Mouse (Mus musculus) left cerebral cortex, adult 9 months (tissue): ENCODE measurements around the gene Tmem199.
A peak's percentile ranks its signal among the peaks of the same experiment; 100 is the strongest.
"Not testable (repeated sequence)": the region's sequence is repeated elsewhere in the genome, so short reads cannot be mapped to it uniquely, and the experiment has no call there.

ENCODE experiments used
- DNase-seq, 2 experiments: peaks; one replicate each; pipeline ENCODE4 v3.0.0; 2022; ENCODE audit warnings: low spot score in 2 of 2

Tmem199 gene

DNA sequence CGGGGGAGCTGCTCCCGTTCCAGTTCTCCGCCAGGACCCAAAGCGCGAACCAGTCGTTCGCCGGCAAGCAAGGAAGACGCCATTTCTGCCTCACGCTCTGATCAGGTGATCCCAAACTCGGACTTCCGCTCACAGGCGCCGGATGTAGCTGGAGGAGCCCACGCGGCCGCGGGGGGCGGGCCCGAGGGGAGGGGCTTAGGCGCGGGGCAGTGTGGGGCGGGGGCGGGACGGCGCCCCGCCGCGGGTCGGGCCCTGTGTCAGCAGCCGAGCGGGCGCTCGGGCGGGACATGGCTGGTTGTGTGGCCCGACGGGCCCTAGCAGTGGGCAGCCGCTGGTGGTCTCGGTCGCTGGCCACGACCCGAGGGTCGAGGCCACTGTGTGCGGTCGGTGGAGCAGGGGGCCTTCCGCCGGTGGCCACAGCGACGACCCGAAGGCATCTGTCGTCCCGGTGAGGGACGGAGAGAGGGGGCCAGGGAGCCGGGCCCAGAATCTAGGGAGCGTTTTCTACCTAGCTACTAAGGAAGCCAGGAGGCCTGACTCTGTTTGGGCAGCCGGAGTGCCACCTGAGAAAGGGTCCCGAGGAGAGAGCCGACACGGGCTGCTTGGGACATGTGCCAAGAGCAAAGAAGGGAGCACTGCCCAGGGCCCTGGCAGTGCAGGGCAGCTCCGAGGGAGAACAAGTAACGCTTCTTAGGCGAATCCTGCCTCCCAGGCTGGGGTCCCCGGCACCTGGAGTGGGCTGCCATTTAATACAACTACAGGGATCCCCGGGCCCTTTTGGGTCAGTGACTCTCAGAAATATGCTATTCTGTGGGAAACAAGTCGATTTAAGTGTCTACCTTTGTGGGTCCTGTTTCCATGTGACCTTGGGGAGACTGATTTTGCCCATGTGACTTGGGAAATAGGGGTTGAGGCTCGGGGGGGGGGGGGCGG, at the start of gene Tmem199, which contains the start of gene Poldip2:
Gene Tmem199 (minus strand): TSS at position 148 of the 933 bp plus-strand sequence.
Gene Poldip2 (plus strand): TSS at position 169 of the 933 bp plus-strand sequence.
- DNase-seq = peak; percentile 73 to 84

DNA sequence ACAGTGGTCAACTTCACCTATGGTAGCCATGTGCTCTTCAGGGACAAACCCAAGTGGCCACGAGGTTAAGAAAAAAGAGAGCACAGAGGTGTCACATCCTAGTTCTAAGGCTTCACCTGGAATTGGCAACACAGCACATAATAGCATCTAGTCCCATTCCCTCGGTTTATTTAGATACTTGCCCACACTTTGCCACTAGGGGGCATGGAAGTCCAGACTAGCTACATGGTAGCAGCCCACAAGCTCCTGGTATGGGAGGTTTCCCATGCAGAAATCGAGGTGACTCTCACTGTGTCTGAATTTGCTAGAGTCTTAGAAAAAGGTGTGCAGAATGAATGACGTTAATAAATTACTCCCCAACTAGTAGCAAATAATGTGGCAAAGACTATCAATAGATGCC, 48.5 kb upstream of the Tmem199 start:
- peak; percentile 43 to 89 for DNase-seq

DNA sequence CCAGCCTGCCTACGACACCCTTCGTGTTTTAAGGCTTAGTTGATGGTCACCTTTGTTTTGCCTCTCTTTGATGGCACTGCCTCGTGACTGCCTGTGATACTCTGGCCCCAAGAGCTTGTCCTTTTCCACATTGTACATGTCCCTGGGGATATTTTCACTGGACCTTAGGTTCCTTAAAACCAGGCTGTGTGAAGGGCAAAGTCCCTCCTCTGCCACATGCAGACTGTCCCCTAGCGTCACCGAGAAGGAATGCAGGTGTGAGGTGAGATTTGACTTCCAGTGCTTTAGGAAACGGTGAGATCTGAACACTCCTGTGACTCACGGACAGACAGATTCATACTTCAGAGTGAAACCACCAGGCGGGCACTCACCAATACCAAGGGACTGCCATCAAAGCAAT, 45.3 kb upstream of the Tmem199 start:
- DNase-seq = no peak

DNA sequence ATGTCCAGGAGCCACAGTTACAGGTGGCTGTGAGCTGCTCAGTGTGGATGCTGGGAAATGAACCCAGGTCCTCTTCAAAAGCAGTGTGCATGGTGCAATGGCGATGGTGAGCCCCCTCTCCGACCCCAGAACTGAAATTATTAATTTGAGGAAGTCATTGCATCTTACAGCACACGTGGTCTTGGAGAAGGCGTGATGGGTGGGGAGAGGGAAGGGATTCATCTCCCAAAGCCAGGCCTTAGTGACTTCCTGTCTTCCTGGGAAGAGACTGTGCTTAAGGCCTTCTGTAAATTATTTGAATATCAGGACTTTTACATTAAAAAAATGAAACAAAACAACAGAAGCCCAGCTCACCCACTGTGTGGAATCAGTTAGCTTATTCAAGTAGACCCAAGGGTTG, 44.1 kb upstream of the Tmem199 start:
- DNase-seq = no peak

DNA sequence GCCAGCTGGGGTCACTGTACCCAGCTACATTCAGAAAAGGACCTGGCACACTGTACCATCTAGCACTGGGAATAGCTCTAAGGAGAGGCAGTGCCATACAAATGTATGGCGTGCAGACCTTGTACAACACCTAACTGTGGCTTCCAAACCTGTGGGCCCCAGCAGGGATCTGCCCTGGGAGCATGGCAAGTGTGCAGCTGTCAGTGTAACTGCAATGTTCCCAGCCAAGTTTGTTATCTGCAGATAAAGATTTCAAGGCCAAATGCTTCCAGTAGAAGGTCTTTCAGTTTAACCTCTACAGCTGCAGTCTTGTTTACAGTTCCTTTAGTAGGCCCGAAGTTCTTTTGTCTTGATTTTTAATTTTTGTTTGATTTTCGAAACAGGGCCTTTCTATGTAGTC, 43.7 kb upstream of the Tmem199 start:
- no peak for DNase-seq

DNA sequence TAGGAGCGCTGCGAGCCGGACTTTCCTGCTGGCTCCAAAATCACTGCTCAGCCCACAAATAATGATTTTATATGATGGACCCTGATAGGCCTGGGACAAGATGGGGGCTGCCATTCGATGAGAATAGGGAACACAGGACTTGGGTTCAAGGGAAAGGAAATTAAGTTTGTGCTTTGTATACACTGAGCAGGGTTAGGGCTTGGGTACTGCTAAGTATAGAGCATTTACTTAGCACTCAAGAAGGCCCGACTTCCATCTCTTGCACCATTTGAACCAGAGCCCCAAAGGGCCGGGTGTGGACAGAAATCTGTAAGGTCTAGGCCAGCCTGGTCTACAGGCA, 39.1 kb upstream of the Tmem199 start:
- DNase-seq = no peak

DNA sequence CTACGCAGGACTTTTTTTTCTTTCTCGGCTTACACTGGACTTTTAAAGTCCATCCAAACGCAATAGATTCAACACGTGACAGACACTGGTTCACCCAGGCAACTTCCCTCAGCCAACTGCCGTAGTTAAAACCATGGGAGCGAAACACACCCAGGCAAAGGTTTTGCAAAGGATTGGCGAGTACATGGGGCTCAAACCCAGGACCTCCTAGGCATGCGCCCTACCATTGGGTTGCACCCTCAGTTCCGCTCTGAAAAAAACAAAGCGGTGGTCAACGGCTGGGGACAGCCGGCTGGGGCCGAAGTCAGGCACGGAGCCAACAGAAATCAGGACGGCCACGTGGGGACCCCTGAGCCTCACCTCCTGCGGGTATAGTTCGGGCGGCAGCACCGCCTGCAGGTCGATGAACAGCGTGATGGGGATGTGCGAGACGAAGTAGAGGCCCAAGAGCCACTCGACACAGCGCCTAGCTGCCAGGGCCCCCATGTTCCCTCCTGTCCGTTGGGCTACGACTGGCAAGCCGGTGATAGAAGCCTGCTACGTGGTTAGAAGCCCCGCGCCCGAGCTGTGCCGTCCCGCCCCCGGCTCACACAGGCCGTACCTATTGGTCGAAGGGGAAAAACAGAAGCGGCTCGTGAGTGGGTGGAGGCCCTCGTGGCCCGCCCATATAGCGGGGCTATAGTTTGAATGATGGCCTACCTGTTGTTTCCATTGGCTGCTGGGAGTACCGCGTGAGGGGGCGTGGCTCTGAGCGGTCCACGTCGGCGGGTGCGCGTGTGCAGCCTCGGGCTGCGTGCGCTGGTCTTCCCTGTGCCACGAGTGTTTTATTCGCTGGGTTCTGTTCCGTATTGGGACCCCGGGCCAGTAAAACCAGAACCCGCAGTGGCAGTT, 38.4 kb upstream of the Tmem199 start, which contains the start of gene Tmem97:
Gene Tmem97 (minus strand): TSS at position 610 of the 891 bp plus-strand sequence.
- DNase-seq = peak; percentile 92 to 98

DNA sequence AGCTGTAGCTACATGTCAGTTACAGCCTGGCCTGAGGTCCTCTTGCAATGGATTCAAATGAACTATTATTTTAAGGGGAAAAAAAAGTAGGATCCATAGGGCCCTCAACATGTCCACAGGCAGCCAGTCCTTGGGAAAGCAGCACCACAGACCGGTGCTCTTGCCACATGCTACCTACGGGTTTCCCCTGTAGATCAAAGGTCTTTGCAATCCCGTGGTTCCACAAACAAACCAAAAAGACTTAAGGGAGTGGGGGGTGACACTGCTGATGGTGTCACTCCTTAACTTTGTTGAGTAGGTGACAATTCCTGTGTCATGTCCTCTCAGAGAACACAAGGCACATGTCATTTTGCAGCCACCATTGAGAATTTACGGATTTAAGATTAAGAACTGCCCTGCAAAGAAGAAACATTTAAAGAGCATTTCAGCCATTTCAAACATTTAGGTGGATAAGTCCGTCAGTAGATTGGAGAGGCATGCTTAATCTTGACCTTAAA, 37.6 kb upstream of the Tmem199 start:
- no peak for DNase-seq

DNA sequence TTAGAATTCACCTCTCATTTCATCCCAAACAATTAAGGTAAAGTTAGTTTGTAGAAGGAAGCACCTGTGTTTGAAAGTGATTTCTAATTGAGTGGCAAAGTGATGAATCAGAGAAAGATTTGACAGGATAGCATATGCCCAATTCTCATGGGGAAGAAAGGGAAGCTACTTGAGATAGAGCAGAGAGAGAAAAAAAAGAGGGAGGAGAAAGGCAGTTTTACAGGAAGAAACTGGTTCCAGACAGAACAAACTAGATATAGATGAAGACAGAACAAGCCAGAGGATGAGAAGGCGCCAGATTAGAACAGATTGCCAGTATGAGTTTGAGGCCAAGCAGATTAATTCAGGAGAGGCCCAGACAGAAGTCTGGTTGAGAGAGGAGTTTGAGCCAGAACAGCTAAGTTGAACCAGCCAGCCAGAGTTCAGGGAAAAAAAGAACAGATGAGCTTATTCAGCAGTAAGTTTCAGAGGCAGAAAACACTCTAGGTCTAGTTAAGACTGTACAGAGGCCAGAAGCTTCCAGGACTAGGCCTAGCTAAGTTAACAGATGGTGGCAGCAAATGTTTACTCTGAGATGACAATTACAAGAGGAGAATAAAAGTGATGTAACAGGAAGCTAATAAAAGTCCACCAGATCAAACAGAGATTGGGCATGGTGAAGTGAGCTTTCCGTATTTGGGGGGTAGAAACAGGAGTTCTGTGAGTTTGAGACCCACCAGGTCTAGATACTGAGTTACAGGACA, 35.9 kb upstream of the Tmem199 start:
- no peak for DNase-seq

DNA sequence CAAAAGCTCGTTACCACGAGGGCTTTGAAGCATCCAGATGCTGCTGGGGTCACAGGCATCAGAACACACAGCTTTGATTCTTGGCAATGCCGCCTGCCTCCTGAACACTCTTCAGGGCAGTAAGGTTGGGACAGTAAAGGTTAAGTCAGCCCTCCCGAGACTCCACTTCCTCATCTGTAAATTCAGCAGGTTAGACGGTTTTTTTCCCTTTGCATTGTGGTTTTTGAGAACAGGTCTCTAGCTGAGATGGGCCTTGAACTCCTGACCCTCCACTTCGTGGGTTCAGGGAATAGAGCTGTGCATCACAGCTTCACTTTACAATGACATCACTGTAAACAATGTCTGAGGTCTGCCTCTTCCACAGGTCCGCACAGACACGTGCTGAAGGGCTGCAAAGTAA, 33.2 kb upstream of the Tmem199 start:
- DNase-seq = no peak

DNA sequence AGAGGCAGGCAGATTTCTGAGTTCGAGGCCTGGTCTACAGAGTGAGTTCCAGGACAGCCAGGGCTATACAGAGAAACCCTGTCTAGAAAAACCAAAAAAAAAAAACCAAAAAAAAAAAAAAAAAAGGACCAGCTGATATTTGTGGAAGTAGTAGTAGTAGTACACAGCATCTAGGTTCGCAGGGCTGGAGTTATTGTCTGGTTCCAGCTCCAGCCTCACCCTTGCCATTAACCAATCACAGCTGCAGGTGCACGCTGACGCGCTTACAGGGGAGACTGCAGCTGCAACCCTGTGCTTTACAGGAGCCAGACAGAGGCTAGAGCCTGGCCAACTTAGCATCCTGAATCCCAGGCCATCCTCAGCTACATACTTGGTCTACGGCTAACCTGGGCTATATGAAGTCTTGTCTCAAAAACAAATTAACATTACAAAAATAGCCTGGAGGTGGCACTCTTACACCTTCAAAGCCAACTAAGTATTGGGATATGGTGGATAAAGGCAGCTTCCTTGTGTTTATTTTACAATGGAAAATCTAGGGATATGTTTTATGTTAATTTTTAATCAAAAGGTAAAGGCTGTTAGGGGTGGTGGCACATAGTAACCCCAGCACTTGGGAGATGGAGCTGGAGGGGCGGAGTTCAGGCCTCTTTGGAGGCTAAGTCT, 32.6 kb upstream of the Tmem199 start:
- DNase-seq = no peak

DNA sequence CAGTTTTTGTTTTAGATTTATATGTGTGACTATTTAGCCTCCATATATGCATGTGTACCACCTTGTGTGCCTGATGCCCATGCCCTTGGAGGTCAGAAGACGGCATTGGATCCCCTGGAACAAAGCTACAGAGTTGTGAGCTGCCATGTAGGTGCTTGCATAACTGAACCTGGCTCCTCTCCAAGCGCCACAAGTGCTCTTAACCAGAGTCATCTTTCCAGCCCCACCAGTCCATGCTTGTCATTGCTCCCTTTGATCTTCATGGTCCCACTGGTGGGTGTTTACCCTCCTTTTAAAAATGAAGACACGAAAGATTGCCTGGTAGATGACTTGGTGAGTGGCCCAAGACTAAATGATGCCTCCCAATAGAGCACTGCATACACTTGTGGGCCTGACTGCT, 28.4 kb upstream of the Tmem199 start:
- DNase-seq = no peak

DNA sequence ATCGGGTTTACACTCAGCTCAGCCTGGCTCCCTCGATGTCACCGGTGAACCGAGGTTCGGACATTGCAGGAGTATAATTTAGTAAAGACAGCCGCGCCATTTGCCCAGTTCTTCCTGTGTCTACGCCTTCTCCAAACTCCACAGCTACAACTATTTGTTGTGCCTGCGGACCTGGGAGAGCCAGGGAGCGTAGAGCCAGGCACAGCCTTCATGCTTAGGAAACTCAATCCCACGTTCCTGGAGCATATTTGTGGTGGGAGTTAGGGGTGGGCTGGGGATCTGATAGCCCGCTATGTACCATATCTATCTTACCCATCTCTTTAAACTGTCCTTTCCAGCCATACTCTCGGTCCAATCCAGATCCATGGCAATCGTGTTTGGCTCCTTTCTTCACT, 24.7 kb upstream of the Tmem199 start:
- DNase-seq = no peak

DNA sequence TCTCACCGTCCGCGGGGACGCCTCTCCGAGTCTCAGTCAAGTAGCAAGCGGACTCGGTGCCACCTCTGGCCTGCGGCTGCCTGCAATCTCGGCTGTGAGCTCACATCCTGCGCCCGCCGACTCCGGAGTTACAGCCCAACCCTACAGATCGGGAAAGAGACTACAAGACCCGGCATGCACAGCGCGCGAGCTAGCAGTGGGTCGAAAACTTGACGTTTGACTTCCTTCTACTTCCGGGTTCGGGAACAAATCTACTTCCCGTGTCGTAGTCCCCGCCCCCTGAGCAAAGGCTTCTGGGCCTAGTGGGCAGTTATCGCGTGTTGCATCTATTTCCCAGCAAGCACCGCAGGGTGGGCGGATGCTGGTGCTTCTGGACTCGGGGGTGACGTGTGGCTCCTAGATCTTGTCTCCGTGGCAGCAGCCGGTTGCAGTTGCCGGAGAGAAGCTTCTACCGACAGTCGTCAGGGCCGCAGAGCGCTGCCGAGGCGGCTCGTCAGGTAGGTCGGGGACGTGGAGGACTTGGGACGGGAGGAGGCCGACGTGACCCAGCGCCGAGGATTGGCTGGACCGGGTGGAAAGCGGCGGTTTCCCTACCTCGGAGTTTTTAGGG, 24.2 kb upstream of the Tmem199 start, which contains the start of the genes Tnfaip1 and Ift20:
Gene Tnfaip1 (minus strand): TSS at position 253 of the 610 bp plus-strand sequence.
Gene Ift20 (plus strand): TSS at position 282 of the 610 bp plus-strand sequence.
- peak; percentile 97 to 99 for DNase-seq

DNA sequence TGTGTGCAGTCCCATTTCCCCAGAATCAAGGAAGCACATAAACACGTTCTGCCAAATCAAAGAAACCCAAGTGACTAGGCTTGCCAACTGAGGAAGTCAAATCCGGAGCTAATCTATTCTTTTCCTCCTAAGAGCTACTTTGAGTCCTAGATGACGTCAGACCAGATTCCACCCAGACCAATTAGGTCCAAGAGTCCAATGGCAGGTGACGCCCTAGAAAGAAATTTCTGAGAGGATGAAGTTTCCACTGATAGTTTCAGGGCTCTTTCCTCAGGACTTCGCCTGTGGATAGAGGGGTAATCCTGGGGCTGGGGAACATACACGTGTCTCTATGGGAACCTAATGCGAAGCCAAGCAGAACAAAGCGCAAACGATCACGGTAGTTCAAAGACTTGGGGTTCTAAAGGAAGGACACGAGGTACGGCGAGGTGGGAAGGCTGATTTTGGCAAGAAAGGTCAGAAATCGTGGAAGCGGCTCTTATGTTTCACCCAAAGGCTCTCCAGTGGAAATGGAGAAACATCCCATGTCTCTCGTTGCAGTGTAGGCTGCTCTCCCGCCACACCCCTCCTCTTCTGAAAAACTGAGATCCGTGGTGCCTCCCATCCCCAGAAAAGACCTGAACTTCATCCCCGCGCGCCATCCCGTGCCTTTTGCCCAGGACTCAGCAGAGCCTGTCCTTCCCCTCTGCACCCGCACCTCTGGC, 23.6 kb upstream of the Tmem199 start:
- peak in 1 of 2 experiments; percentile 24 for DNase-seq

DNA sequence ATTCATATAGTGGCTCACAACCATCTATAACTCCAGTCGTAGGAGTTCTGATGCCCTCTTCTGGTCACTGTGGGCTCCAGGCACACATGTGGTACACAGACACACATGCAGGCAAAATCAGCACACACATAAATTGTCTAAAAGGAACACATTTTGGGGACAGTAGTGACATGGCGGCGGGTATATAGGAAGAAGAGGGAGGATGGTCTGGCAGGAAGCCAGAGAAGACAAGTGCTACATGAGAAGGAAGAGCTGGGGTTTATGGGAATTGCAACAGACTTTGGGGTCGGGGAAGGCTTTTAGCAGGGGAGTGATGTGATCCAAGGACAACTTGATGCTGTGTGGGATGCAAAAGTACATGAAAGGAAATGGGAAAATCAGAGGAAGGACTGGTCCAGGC, 22.5 kb upstream of the Tmem199 start:
- no peak for DNase-seq

DNA sequence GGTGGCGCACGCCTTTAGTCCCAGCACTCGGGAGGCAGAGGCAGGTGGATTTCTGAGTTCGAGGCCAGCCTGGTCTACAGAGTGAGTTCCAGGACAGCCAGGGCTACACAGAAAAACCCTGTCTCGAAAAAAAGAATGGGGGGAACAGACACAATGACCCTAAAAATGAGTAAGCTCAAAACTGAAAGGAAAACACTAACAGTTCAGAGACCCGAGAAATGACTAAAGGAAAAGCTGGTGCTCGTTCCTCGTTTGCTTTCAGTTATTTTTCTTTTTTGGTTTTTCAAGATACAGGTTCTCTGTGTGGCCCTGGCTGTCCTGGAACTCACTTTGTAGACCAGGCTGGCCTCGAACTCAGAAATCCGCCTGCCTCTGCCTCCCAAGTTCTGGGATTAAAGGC, 19.5 kb upstream of the Tmem199 start:
- DNase-seq = not testable (repeated sequence)

DNA sequence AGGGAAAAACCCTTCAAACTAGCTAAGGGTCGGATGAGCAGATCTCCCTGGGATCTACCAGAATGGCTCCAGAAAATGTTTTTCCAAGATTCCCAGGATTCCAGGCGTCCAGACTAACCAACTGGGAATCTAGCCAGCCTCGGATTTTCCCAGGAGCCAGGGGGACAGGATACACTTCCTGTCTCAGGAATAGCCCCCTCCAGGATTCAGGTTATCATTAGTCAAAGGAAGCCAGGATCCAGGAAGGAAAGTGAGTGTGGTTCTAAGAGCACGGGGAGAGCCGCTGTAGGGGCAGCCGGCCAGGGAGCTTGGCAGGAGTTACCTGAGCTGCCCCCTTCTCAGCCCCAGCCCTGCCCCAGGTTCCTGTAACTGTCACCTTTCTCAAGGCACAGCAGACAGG, 19.1 kb upstream of the Tmem199 start:
- DNase-seq = no peak

DNA sequence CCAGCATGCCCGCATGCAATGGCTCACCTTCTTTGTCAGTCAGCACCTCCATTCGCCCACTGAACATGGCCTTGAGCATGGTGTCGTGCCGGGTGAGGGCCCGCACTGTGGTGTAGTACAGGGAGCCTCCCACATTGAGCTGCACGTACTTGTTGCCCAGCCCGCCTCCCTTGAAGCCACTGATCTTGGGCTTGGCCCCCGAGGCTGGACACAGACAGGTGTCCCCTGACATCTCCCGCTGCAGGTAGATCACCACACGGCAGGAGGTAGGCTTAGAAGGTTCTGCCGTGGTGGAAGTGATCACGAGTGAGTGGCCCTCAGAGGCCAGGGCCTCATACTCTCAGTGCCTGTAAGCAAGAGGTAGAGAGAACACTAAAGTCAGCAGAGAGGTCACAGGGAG, 18.0 kb upstream of the Tmem199 start:
- DNase-seq = no peak

DNA sequence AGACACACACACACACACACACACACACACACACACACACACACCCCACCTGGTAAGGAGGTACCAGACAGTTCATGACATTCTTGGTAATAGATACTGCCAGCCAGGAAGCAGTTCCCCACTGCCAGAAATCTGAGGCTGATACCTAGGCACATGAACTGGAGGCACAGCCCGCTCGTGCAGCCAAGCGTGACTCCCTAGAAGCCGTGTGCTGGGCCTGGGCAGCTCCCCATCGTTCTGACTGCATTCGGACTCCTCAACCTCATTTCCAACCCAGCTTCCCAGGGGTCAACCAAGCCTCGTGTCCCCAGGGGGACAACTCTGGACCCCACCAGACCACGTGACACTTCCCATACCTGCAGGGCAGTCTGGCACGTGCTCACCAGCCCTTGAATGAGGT, 16.7 kb upstream of the Tmem199 start:
- DNase-seq = no peak
